Mouse (Mus musculus): Measurements from ENCODE around the gene Dennd1a. TPM values are rescaled to one million over a fixed set of nuclear protein-coding genes. Genes with fewer than 3 reads are reported as not detected.

Dennd1a gene
- polyA plus RNA-seq, 1 experiment = 17.5 TPM

DNA sequence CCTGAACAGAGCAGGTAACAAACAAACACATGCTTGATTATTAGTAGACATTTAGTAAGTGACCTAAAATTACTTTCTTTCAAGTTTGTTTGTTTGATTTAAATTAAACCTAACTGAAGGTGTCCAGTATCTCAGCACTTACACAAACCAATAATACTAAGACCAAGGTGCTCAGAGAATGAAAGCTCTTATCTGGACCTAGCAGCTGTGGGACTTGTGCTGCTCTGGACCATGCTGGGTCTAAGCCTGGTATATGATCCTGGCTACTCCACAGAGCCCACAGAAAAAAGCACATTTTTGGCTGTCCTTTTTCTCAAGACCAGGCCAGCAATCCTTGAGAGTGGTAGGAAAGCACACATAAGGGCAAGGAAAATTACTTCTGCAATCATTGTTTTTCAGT, 193.2 kb downstream of the Dennd1a start:
- Histone ChIP-seq H3K27me3 (ENCODE audit: control insufficient read depth, insufficient read depth, low read length) (no peaks in the 10 kb centered on the region), H3K4me3 (ENCODE audit: extremely low read depth, insufficient read depth, insufficient read length) (no peak overlapping the region), H3K4me1 (ENCODE audit: control insufficient read depth, insufficient read depth, insufficient read length) (no peaks in the 10 kb centered on the region), H3K27ac (ENCODE audit: insufficient read depth, low read length) (no peak overlapping the region), H3K36me3 (ENCODE audit: control insufficient read depth, insufficient read depth, low read length) (no peaks in the 10 kb centered on the region)
- DNase-seq (ENCODE audit: low read depth in 1 of 2, low spot score in 2 of 2) = no peak
- TF ChIP-seq POLR2A (IDR thresholded peaks at IDR 0.05; ENCODE audit: low read depth, low read length) = no peak
- no peak for TF ChIP-seq CTCF (IDR thresholded peaks at IDR 0.05; ENCODE audit: extremely low read depth, insufficient read depth, insufficient read length, insufficient replicate concordance)

- H3K27ac ChIP-seq (ENCODE audit: insufficient read depth, low read length) = no peak overlapping the region
- DNase-seq (ENCODE audit: low read depth in 1 of 2, low spot score in 2 of 2) = no peak
- no peaks in the 10 kb centered on the region for H3K27me3 ChIP-seq (ENCODE audit: control insufficient read depth, insufficient read depth, low read length)
- 91% methylated on average over 3 of the region's 3 CpGs for WGBS
- H3K4me1 ChIP-seq (ENCODE audit: control insufficient read depth, insufficient read depth, insufficient read length) = no peaks in the 10 kb centered on the region
- no peaks in the 10 kb centered on the region for H3K36me3 ChIP-seq (ENCODE audit: control insufficient read depth, insufficient read depth, low read length)
- no peak overlapping the region for H3K4me3 ChIP-seq (ENCODE audit: extremely low read depth, insufficient read depth, insufficient read length)
- no peak for TF ChIP-seq POLR2A (IDR thresholded peaks at IDR 0.05; ENCODE audit: low read depth, low read length)
- TF ChIP-seq CTCF (IDR thresholded peaks at IDR 0.05; ENCODE audit: extremely low read depth, insufficient read depth, insufficient read length, insufficient replicate concordance) = no peak
These were observed 193.9 kb downstream of the Dennd1a start for GRCm38 (mm10) chr2:38093242-38093641.

DNA sequence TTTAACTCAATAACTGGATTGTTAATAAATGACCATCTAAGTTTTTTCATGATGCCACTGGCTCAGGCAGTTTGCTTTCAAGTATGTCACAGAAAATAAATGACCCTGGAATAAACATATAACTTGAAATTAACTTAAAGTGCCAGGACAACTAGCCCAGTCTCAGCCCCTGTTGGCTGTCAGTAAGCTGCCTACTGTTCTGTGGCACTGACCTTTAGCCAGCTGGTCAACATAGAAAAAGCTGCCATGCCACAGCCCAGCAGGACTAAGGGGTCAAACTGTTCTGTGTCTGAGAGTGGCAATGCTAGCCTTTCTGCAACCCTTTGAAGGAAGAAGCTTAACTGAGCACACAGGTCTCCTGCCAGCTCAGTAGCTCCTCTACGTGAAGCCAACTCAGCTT, 198.8 kb downstream of the Dennd1a start:
- DNase-seq (ENCODE audit: low read depth in 1 of 2, low spot score in 2 of 2) = no peak
- WGBS = 98% methylated on average over 1 of the region's 1 CpGs
- Histone ChIP-seq H3K36me3 (ENCODE audit: control insufficient read depth, insufficient read depth, low read length) (no peaks in the 10 kb centered on the region), H3K27me3 (ENCODE audit: control insufficient read depth, insufficient read depth, low read length) (no peaks in the 10 kb centered on the region), H3K4me1 (ENCODE audit: control insufficient read depth, insufficient read depth, insufficient read length) (no peaks in the 10 kb centered on the region), H3K4me3 (ENCODE audit: extremely low read depth, insufficient read depth, insufficient read length) (no peak overlapping the region), H3K27ac (ENCODE audit: insufficient read depth, low read length) (no peak overlapping the region)
- TF ChIP-seq POLR2A (IDR thresholded peaks at IDR 0.05; ENCODE audit: low read depth, low read length) (no peak), CTCF (IDR thresholded peaks at IDR 0.05; ENCODE audit: extremely low read depth, insufficient read depth, insufficient read length, insufficient replicate concordance) (no peak)

DNA sequence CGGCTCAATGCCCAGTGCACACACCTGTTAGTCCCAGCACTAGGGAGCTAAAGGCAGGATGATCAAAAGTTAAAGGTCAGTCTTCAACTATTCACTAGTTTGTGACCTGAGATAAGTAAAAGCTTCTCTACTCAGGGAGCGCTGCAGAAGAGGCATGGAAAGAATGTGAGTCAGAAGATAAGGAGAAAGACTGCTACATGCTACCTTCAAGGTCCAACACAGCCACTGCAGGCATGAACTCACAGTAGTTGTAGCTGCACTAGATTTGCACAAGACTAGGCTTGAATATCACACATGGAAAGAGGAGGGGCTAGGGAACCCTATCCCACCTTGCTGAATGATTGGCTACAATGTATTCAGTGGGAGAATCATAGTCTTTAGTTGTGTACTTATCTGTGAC, 202.1 kb downstream of the Dennd1a start:
- H3K4me1 ChIP-seq (ENCODE audit: control insufficient read depth, insufficient read depth, insufficient read length) = no peaks in the 10 kb centered on the region
- H3K27ac ChIP-seq (ENCODE audit: insufficient read depth, low read length) = no peak overlapping the region
- H3K27me3 ChIP-seq (ENCODE audit: control insufficient read depth, insufficient read depth, low read length) = no peaks in the 10 kb centered on the region
- DNase-seq (ENCODE audit: low read depth in 1 of 2, low spot score in 2 of 2) = no peak
- no peaks in the 10 kb centered on the region for H3K36me3 ChIP-seq (ENCODE audit: control insufficient read depth, insufficient read depth, low read length)
- TF ChIP-seq POLR2A (IDR thresholded peaks at IDR 0.05; ENCODE audit: low read depth, low read length) (no peak), CTCF (IDR thresholded peaks at IDR 0.05; ENCODE audit: extremely low read depth, insufficient read depth, insufficient read length, insufficient replicate concordance) (no peak)
- no peak overlapping the region for H3K4me3 ChIP-seq (ENCODE audit: extremely low read depth, insufficient read depth, insufficient read length)
- WGBS = 86% methylated on average over 2 of the region's 2 CpGs

- Histone ChIP-seq H3K36me3 (ENCODE audit: control insufficient read depth, insufficient read depth, low read length) (no peaks in the 10 kb centered on the region), H3K4me1 (ENCODE audit: control insufficient read depth, insufficient read depth, insufficient read length) (no peaks in the 10 kb centered on the region), H3K27me3 (ENCODE audit: control insufficient read depth, insufficient read depth, low read length) (no peaks in the 10 kb centered on the region), H3K27ac (ENCODE audit: insufficient read depth, low read length) (no peak overlapping the region), H3K4me3 (ENCODE audit: extremely low read depth, insufficient read depth, insufficient read length) (no peak overlapping the region)
- TF ChIP-seq CTCF (IDR thresholded peaks at IDR 0.05; ENCODE audit: extremely low read depth, insufficient read depth, insufficient read length, insufficient replicate concordance) (no peak), POLR2A (IDR thresholded peaks at IDR 0.05; ENCODE audit: low read depth, low read length) (no peak)
- WGBS = 94% methylated on average over 3 of the region's 3 CpGs
- no peak for DNase-seq (ENCODE audit: low read depth in 1 of 2, low spot score in 2 of 2)
These were observed 203.9 kb downstream of the Dennd1a start for GRCm38 (mm10) chr2:38083251-38083650.

DNA sequence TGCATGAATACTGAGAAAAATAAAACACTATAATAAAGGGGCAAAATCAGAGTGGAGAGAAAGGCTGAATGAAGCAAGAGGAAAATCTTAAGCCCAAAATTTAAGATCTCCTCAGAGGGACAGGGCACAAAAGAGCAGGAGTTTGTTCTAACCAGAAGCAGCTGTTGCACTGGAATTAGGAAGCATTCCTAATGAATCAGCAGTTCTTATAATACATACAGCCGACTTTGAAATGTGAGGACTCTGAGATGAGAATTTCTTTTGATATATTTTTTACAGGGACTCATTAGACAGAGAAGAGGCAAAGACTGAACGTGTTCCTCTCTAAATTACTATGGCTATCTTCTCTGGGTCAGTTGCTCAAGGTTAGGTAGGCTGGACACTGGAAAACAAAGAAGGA, 212.7 kb downstream of the Dennd1a start:
- no peaks in the 10 kb centered on the region for H3K27me3 ChIP-seq (ENCODE audit: control insufficient read depth, insufficient read depth, low read length)
- no peak for TF ChIP-seq CTCF (IDR thresholded peaks at IDR 0.05; ENCODE audit: extremely low read depth, insufficient read depth, insufficient read length, insufficient replicate concordance)
- no peak for TF ChIP-seq POLR2A (IDR thresholded peaks at IDR 0.05; ENCODE audit: low read depth, low read length)
- WGBS = 56% methylated on average over 2 of the region's 2 CpGs
- no peaks in the 10 kb centered on the region for H3K36me3 ChIP-seq (ENCODE audit: control insufficient read depth, insufficient read depth, low read length)
- H3K4me1 ChIP-seq (ENCODE audit: control insufficient read depth, insufficient read depth, insufficient read length) = peaks cover 8% of the 10 kb centered on the region; the same call in 1 of the 2 replicates
- no peak for DNase-seq (ENCODE audit: low read depth in 1 of 2, low spot score in 2 of 2)
- no peak overlapping the region for H3K27ac ChIP-seq (ENCODE audit: insufficient read depth, low read length)
- no peak overlapping the region for H3K4me3 ChIP-seq (ENCODE audit: extremely low read depth, insufficient read depth, insufficient read length)

DNA sequence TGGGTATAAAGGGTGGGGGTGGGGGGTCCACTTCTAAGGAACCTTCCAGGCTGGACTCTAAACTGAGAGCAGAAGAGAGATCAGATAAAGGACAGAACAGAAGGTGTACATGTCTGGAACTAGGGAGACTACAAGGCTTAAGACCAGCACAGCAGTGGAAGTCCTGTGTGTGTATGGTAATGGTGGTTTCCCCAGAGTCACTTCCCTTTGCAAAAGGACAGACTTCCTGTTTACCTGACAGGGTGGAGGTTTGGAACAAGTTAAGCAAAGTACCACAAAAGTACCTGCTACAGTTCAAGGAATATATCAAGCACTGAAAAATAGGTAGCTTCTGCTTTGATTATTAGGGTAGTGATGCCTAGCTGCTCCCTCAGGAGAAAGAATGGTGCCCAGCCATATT, 215.1 kb downstream of the Dennd1a start:
- H3K27ac ChIP-seq (ENCODE audit: insufficient read depth, low read length) = no peak overlapping the region
- peak; percentile 5 to 27 for DNase-seq (ENCODE audit: low read depth in 1 of 2, low spot score in 2 of 2)
- H3K27me3 ChIP-seq (ENCODE audit: control insufficient read depth, insufficient read depth, low read length) = no peaks in the 10 kb centered on the region
- TF ChIP-seq POLR2A (IDR thresholded peaks at IDR 0.05; ENCODE audit: low read depth, low read length) = no peak
- TF ChIP-seq CTCF (IDR thresholded peaks at IDR 0.05; ENCODE audit: extremely low read depth, insufficient read depth, insufficient read length, insufficient replicate concordance) = no peak
- H3K4me3 ChIP-seq (ENCODE audit: extremely low read depth, insufficient read depth, insufficient read length) = no peak overlapping the region
- H3K4me1 ChIP-seq (ENCODE audit: control insufficient read depth, insufficient read depth, insufficient read length) = peaks cover 10% of the 10 kb centered on the region; the same call in 1 of the 2 replicates
- H3K36me3 ChIP-seq (ENCODE audit: control insufficient read depth, insufficient read depth, low read length) = no peaks in the 10 kb centered on the region

Data from spleen, adult 2 months (tissue).